Mouse (Mus musculus): Measurements from ENCODE around the gene Pkdrej. TPM values are rescaled to one million over a fixed set of nuclear protein-coding genes. Genes with fewer than 3 reads are reported as not detected.

Gene Pkdrej
- 0.10 TPM in 2 replicates for polyA plus RNA-seq (2012; rRNA removed)

GRCm38 (mm10) chr15:85821203-85822010 lies at the start of gene Pkdrej:
TSS of gene Pkdrej (minus strand) at chr15:85821734.

GRCm38 (mm10) chr15:85859490-85860031 lies 38.0 kb upstream of the Pkdrej start, which contains the start of gene Gtse1:
TSS of gene Gtse1 (plus strand) at chr15:85859745.

GRCm38 (mm10) chr15:85831954-85832590 lies 10.5 kb upstream of the Pkdrej start, which contains the start of gene Ttc38:
TSS of gene Ttc38 (plus strand) at chr15:85832306.

GRCm38 (mm10) chr15:85811535-85812277 lies 9.8 kb downstream of the Pkdrej start, which contains the start of gene Cdpf1:
TSS of gene Cdpf1 (minus strand) at chr15:85811697.

Other genes starting within 250 kb of the Pkdrej start
- 0.07 and 0.16 TPM in 2 replicates for gene Wnt7b, start 239.3 kb downstream of the Pkdrej start, polyA plus RNA-seq (2012; rRNA removed)
- 3.1 and 4.6 TPM in 2 replicates for gene Ppara, start 86.8 kb downstream of the Pkdrej start, polyA plus RNA-seq (2012; rRNA removed)
- 13.5 and 16.0 TPM in 2 replicates for gene Cdpf1, start 10.0 kb downstream of the Pkdrej start, polyA plus RNA-seq (2012; rRNA removed)
- gene Ttc38, start 10.6 kb upstream of the Pkdrej start, polyA plus RNA-seq (2012; rRNA removed) = 3.2 and 4.2 TPM in 2 replicates
- gene Gtse1, start 38.0 kb upstream of the Pkdrej start, polyA plus RNA-seq (2012; rRNA removed) = 16.9 and 20.6 TPM in 2 replicates
- gene Trmu, start 57.6 kb upstream of the Pkdrej start, polyA plus RNA-seq (2012; rRNA removed) = 13.6 and 14.3 TPM in 2 replicates
- gene Celsr1, start 212.0 kb upstream of the Pkdrej start, polyA plus RNA-seq (2012; rRNA removed) = 0.12 and 0.14 TPM in 2 replicates
- gene Gramd4, start 236.0 kb upstream of the Pkdrej start, polyA plus RNA-seq (2012; rRNA removed) = 6.2 and 7.3 TPM in 2 replicates